Mouse (Mus musculus) megakaryocyte, embryonic 14.5 days (primary cell): Measurements from ENCODE around the gene Cpsf6. TPM values are rescaled to one million over a fixed set of nuclear protein-coding genes. Genes with fewer than 3 reads are reported as not detected.

Source experiments
- H3K27me3 ChIP-seq: replicated peaks from 2 replicates; pipeline ENCODE3; 2012; ENCODE audit warnings: inconsistent platforms
- H3K36me3 ChIP-seq: replicated peaks from 2 replicates; pipeline ENCODE3; 2012; ENCODE audit warnings: low read length, inconsistent platforms, mixed read lengths
- H3K4me1 ChIP-seq: 2 replicates; pipeline ENCODE4 v1.6.1; 2012; ENCODE audit warnings: inconsistent platforms
- H3K4me3 ChIP-seq: replicated peaks from 2 replicates; pipeline ENCODE3; 2012; ENCODE audit warnings: moderate library complexity, mild to moderate bottlenecking, inconsistent platforms
- H3K9me3 ChIP-seq: 2 replicates; pipeline ENCODE4 v1.6.1; 2012; ENCODE audit warnings: inconsistent platforms
- FLI1 ChIP-seq: IDR thresholded peaks from 2 replicates; pipeline ENCODE4 v1.6.1; 2012; ENCODE audit warnings: low read length, inconsistent platforms, mixed read lengths
- GATA1 ChIP-seq: IDR thresholded peaks from 3 replicates; pipeline ENCODE4 v1.6.1; 2012; ENCODE audit warnings: mixed read lengths, low read length, inconsistent platforms, borderline replicate concordance
- polyA plus RNA-seq: library from polyadenylated mRNA; stranded (reverse); fragments of >175 nt; gene quantifications from 2 replicates; pipeline ENCODE4 v1.2.3, GENCODE M21; 2012; ENCODE audit warnings: low replicate concordance; ENCODE audit not compliant: insufficient read depth

The Cpsf6 gene
- polyA plus RNA-seq, 1 experiment = 77.6 TPM

GRCm38 (mm10) chr10:117304371-117304770 is 75.4 kb downstream of the Cpsf6 start:
- no peaks in the 10 kb centered on the region for H3K27me3 ChIP-seq
- H3K9me3 ChIP-seq = 0 out of 2 replicates have a peak, but pooled peaks cover 6% of the 10 kb centered on the region
- no peak for TF ChIP-seq GATA1
- H3K4me1 ChIP-seq = peaks cover 48% of the 10 kb centered on the region
- H3K4me3 ChIP-seq = no peak overlapping the region
- no peaks in the 10 kb centered on the region for H3K36me3 ChIP-seq

- 0 out of 2 replicates have a peak, but pooled peaks cover 3% of the 10 kb centered on the region for H3K9me3 ChIP-seq
These were observed 78.1 kb downstream of the Cpsf6 start for GRCm38 (mm10) chr10:117301688-117302087.

GRCm38 (mm10) chr10:117299901-117300520 is 79.8 kb downstream of the Cpsf6 start:
- Histone ChIP-seq H3K9me3 (0 out of 2 replicates have a peak, but pooled peaks cover 3% of the 10 kb centered on the region), H3K4me1 (peaks cover 49% of the 10 kb centered on the region), H3K36me3 (no peaks in the 10 kb centered on the region), H3K27me3 (peaks cover 2% of the 10 kb centered on the region), H3K4me3 (no peak overlapping the region)
- TF ChIP-seq GATA1 (no peak), FLI1 (no peak)

More at GRCm38 (mm10) chr10:117301688-117302087, 78.1 kb downstream of the Cpsf6 start:
- Histone ChIP-seq H3K4me3 (no peak overlapping the region), H3K27me3 (no peaks in the 10 kb centered on the region), H3K36me3 (no peaks in the 10 kb centered on the region), H3K4me1 (peaks cover 53% of the 10 kb centered on the region)
- TF ChIP-seq GATA1 (no peak), FLI1 (no peak)

GRCm38 (mm10) chr10:117299106-117299505 is 80.7 kb downstream of the Cpsf6 start:
- Histone ChIP-seq H3K36me3 (no peaks in the 10 kb centered on the region), H3K9me3 (0 out of 2 replicates have a peak, but pooled peaks cover 3% of the 10 kb centered on the region), H3K27me3 (peaks cover 2% of the 10 kb centered on the region), H3K4me1 (peaks cover 47% of the 10 kb centered on the region), H3K4me3 (no peak overlapping the region)
- TF ChIP-seq GATA1 (no peak), FLI1 (no peak)

GRCm38 (mm10) chr10:117298336-117298735 is 81.5 kb downstream of the Cpsf6 start:
- H3K9me3 ChIP-seq = 0 out of 2 replicates have a peak, but pooled peaks cover 3% of the 10 kb centered on the region
- no peaks in the 10 kb centered on the region for H3K36me3 ChIP-seq
- TF ChIP-seq FLI1 (no peak), GATA1 (no peak)
- H3K4me1 ChIP-seq = peaks cover 42% of the 10 kb centered on the region
- peaks cover 2% of the 10 kb centered on the region for H3K27me3 ChIP-seq
- peak overlapping the region; percentile 54 for H3K4me3 ChIP-seq

Other genes with a start within 250 kb of the Cpsf6 start
- gene Frs2, start 231.5 kb downstream of the Cpsf6 start, polyA plus RNA-seq = 0.75 and 1.5 TPM in 2 replicates
- gene Yeats4, start 155.5 kb downstream of the Cpsf6 start, polyA plus RNA-seq = 92.2 and 109 TPM in 2 replicates
- gene 9530003J23Rik, start 141.3 kb downstream of the Cpsf6 start, polyA plus RNA-seq = not detected in 2 replicates
- gene Lyz2, start 97.7 kb downstream of the Cpsf6 start, polyA plus RNA-seq = 5.8 and 101 TPM in 2 replicates
- gene Lyz1, start 87.1 kb downstream of the Cpsf6 start, polyA plus RNA-seq = not detected in 2 replicates
- gene Cpm, start 249.5 kb upstream of the Cpsf6 start, polyA plus RNA-seq = 0.31 TPM in 1 of 2 replicates, not detected in the other